Mouse (Mus musculus) c-Kit-negative CD71-positive TER-119-positive erythroid progenitor cells, embryonic 14.5 days (primary cell): Measurements from ENCODE around the gene Cpne4.

ENCODE experiments used
- DNase-seq: peaks from one replicate; pipeline ENCODE4 v3.0.0-alpha.2; 2013; ENCODE audit warnings: low read depth, low spot score

The Cpne4 gene

GRCm38 (mm10) chr9:105046014-105046413 is 498.9 kb downstream of the Cpne4 start:
- DNase-seq: no peak

- no peak for DNase-seq
Measured at GRCm38 (mm10) chr9:105048351-105048750, 501.3 kb downstream of the Cpne4 start.

- no peak for DNase-seq
Measured at GRCm38 (mm10) chr9:105049636-105050035, 502.6 kb downstream of the Cpne4 start.

GRCm38 (mm10) chr9:105050257-105050656 is 503.2 kb downstream of the Cpne4 start:
- no peak for DNase-seq

- DNase-seq: peak; percentile 57
Measured at GRCm38 (mm10) chr9:105053147-105053557, 506.1 kb downstream of the Cpne4 start, which contains the start of gene Mrpl3. Gene Mrpl3, plus strand, starts transcription at chr9:105053239.

- DNase-seq: no peak
Measured at GRCm38 (mm10) chr9:105053812-105054211, 506.7 kb downstream of the Cpne4 start.

- DNase-seq: no peak
Measured at GRCm38 (mm10) chr9:105069106-105069505, 522.0 kb downstream of the Cpne4 start.

- DNase-seq: no peak
Measured at GRCm38 (mm10) chr9:105072991-105073748, 526.1 kb downstream of the Cpne4 start.

- no peak for DNase-seq
Measured at GRCm38 (mm10) chr9:105074851-105075250, 527.8 kb downstream of the Cpne4 start.

GRCm38 (mm10) chr9:105076756-105077424 is 529.8 kb downstream of the Cpne4 start:
- DNase-seq: no peak

- DNase-seq: no peak
Measured at GRCm38 (mm10) chr9:105078460-105078859, 531.4 kb downstream of the Cpne4 start.

GRCm38 (mm10) chr9:105080246-105080645 is 533.2 kb downstream of the Cpne4 start:
- no peak for DNase-seq
